Mouse (Mus musculus) mammary gland, adult 2 months (tissue): ENCODE data around the gene Ccni. TPM values are rescaled to one million over a fixed set of nuclear protein-coding genes. Genes with fewer than 3 reads are reported as not detected.

Experiments
- polyA plus RNA-seq: library from polyadenylated mRNA; depleted of rRNA; stranded (reverse); fragments of >200 nt; gene quantifications from 2 replicates; pipeline ENCODE4 v1.2.3, GENCODE M21; 2012; ENCODE audit warnings: low replicate concordance; rRNA removed

The Ccni gene
- polyA plus RNA-seq: 127 and 173 TPM in 2 replicates

DNA sequence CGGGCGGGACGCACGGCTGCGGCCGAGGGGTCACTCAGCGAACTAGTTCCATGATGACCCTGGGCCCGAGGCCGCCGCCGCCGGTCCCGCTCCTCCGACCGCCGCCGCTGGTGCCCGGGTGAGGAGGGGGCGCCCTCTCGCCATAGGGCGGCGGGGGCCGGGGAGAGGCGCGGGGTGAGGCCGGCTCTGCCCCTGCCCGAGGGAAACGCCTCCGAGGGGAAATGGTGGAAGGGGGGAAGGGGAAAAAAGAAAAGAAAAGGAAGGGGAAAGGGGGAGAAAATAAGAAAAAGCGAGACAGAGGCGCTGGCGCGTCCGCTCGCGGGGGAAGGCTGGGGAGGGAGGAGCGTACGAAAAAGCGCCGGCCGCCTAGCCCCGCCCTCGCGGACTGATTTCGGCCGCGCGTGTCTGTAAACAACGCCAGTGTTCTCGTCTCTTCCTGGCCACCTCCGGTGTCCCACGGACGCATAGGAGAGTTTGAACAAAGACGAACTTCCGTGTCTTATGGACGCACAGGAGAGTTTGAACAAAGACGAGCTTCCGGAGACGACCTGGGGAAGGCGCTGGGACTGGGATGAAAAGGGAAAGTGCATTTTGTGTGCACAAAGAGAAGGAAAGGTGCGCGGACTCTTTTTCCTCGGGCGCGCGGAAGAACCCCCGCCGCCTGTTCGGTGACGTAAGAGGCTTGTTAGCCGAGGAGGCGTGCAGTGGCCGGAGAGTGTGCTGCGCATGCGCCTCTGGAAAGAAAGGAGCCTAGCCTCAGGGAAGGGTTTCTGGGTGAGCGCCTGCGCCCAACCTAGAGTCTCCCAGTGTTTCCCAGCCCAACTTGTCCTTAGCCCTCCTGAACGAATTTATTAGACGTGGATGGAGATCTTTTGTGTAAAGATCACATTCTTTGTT, at the start of gene Ccni, which contains the start of gene 2010109A12Rik:
Ccni (minus strand) TSS at position 387 of the 897 bp plus-strand sequence.
2010109A12Rik (plus strand) TSS at position 410 of the 897 bp plus-strand sequence.

Other genes with a start within 250 kb of the Ccni start
- gene Sowahb, start 161.5 kb downstream of the Ccni start, polyA plus RNA-seq: 0.45 and 0.87 TPM in 2 replicates
- 29.1 and 57.9 TPM in 2 replicates for gene Sept11, start 113.1 kb downstream of the Ccni start, polyA plus RNA-seq
- 0.13 TPM in 1 of 2 replicates, not detected in the other for gene 2010109A12Rik, start within 50 bp of the Ccni start, polyA plus RNA-seq
- gene Ccng2, start 60.8 kb upstream of the Ccni start, polyA plus RNA-seq: 14.7 and 54.9 TPM in 2 replicates